Comparison of ENCODE assay signal across 9 mouse cellular contexts in the genomic region with DNA sequence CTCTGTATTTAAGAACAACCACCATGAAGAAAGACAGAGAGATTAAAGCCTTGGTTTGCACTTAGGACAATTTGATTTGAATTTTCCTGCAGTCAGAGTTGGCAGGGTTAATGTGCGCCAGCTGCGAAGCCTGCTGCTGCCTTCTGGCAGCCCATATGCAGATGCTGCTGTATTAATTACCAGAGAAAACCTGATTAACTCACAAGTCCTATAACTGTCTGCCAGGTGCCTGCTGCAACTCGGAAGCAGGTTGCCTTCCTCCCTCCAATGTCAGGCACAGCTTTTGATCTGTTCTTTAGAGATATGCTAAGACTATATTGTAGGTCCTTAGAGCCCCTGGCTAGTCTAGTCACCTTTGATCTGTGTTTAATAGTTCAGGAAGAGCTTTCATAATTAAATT. TPM values are rescaled to one million over a fixed set of nuclear protein-coding genes. Genes with fewer than 3 reads are reported as not detected.
DNase-seq lines count a peak whose midpoint lies in the region.
"Had no signal": no experiment of that assay in that cellular context is flagged by ENCODE, and none has a peak within 500 bp of the region (broad histone marks: within the 10 kb centered on the region; RNA-seq: fewer than 3 reads in every experiment).

No protein-coding gene starts in this region.

- peak; percentile 25 to 34 for DNase-seq in cerebellum, postnatal 25 days
- no peak for DNase-seq in cerebellum, adult 9-11 months
- DNase-seq in right cerebral cortex, postnatal 10 days (ENCODE audit: low spot score in 2 of 2), result peak; percentile 44 to 53
- no peak for DNase-seq in right cerebral cortex, postnatal 14 days
- peak; percentile 31 for DNase-seq in layer of hippocampus, adult 9-11 months
- DNase-seq in testis, postnatal 10 days (ENCODE audit: low spot score), result no peak
- no peak for DNase-seq in liver
- DNase-seq in left cerebral cortex, postnatal 36 days (ENCODE audit: low spot score in 2 of 2), result no peak
- DNase-seq: heart, adult 11 months had no signal

- intact Hi-C loops in left cerebral cortex, postnatal 36 days (cut with DNase I), result no loop called here

RNA-seq across cellular contexts. Expression of gene Dstyk, which starts 13.5 kb away (rescaled TPM):
- total RNA-seq in left cerebral cortex, postnatal 36 days (2021), result 10 to 100 TPM; 40.4 to 46.8 TPM

RNA-seq across cellular contexts. Expression of gene Tmcc2, which starts 39.7 kb away (rescaled TPM):
- 100 to 1,000 TPM; 171 to 173 TPM for total RNA-seq in left cerebral cortex, postnatal 36 days (2021)

RNA-seq across cellular contexts. Expression of gene Rbbp5, which starts 46.3 kb away (rescaled TPM):
- 10 to 100 TPM; 49.3 to 66.3 TPM for total RNA-seq in left cerebral cortex, postnatal 36 days (2021)

Comparison
In these comparisons a context has a peak if more than half of its experiments do, and no peak if none do; other contexts are left out.
1. DNase-seq: peak in cerebellum, postnatal 25 days (2 of 2), right cerebral cortex, postnatal 10 days (2 of 2) and layer of hippocampus, adult 9-11 months (single experiment); none in cerebellum, adult 9-11 months (single experiment), right cerebral cortex, postnatal 14 days (single experiment), testis, postnatal 10 days (single experiment), liver (single experiment) and left cerebral cortex, postnatal 36 days (0 of 2).